In genomic region chr10:118141018-118141883, GRCm38 (mm10) we compare ENCODE assay signal across 7 mouse cellular contexts. TPM values are rescaled to one million over a fixed set of nuclear protein-coding genes. Genes with fewer than 3 reads are reported as not detected.
DNase-seq lines count a peak whose midpoint lies in the region; ATAC-seq lines count a peak whose summit lies in the region.

Gene Mdm1, plus strand, starts transcription at chr10:118141811.

- peak within 1 kb of the TSS; percentile 38 for H3K27ac ChIP-seq in embryonic facial prominence, embryonic 11.5 days (replicated peaks; ENCODE audit: low read depth, low read length)
- peak within 1 kb of the TSS; percentile 89 for H3K27ac ChIP-seq in limb, embryonic 10.5 days
- peak within 1 kb of the TSS; percentile 82 for H3K27ac ChIP-seq in midbrain, embryonic 13.5 days

- H3K27me3 ChIP-seq in embryonic facial prominence, embryonic 11.5 days (ENCODE audit: control insufficient read depth, insufficient read depth, low read length): no peaks in the 10 kb centered on the region
- no peaks in the 10 kb centered on the region for H3K27me3 ChIP-seq in limb, embryonic 10.5 days (ENCODE audit: low read depth, poor library complexity, severe bottlenecking)
- no peaks in the 10 kb centered on the region for H3K27me3 ChIP-seq in midbrain, embryonic 13.5 days

- H3K4me3 ChIP-seq in embryonic facial prominence, embryonic 11.5 days (ENCODE audit: low read depth, low read length): peak within 1 kb of the TSS; percentile 89
- H3K4me3 ChIP-seq in limb, embryonic 10.5 days: peak within 1 kb of the TSS; percentile 74
- peak within 1 kb of the TSS; percentile 90 for H3K4me3 ChIP-seq in midbrain, embryonic 13.5 days (replicated peaks)

- 6% methylated on average over 43 of the region's 47 CpGs for WGBS in embryonic facial prominence, embryonic 11.5 days
- 7% methylated on average over 47 of the region's 47 CpGs for WGBS in limb, embryonic 10.5 days
- 4% methylated on average over 47 of the region's 47 CpGs for WGBS in midbrain, embryonic 13.5 days

- DNase-seq in adrenal gland, postnatal 14 days: peak; percentile 99
- peak; percentile 98 for DNase-seq in embryonic facial prominence, embryonic 11.5 days (ENCODE audit: low spot score)
- DNase-seq in kidney, adult 11 months: peak; percentile 99
- peak; percentile 93 for DNase-seq in limb, embryonic 10.5 days (ENCODE audit: low spot score)
- peak; percentile 99 for DNase-seq in spleen, adult 12 weeks (ENCODE audit: low spot score)

- H3K36me3 ChIP-seq in embryonic facial prominence, embryonic 11.5 days (replicated peaks; ENCODE audit: control insufficient read depth, insufficient read depth, low read depth, low read length): no peaks in the 10 kb centered on the region
- peaks cover 29% of the 10 kb centered on the region for H3K36me3 ChIP-seq in limb, embryonic 10.5 days
- H3K36me3 ChIP-seq in midbrain, embryonic 13.5 days: peaks cover 12% of the 10 kb centered on the region

- peak within 1 kb of the TSS; percentile 77 for H3K4me2 ChIP-seq in embryonic facial prominence, embryonic 11.5 days (ENCODE audit: low read depth, low read length)
- peak within 1 kb of the TSS; percentile 70 for H3K4me2 ChIP-seq in midbrain, embryonic 13.5 days (replicated peaks)

- H3K9ac ChIP-seq in embryonic facial prominence, embryonic 11.5 days (replicated peaks; ENCODE audit: low read length): peak within 1 kb of the TSS; percentile 77
- peak within 1 kb of the TSS; percentile 79 for H3K9ac ChIP-seq in midbrain, embryonic 13.5 days (replicated peaks)

- H3K4me1 ChIP-seq in embryonic facial prominence, embryonic 11.5 days (ENCODE audit: control insufficient read depth, insufficient read depth, low read length): no peaks in the 10 kb centered on the region
- peaks cover 7% of the 10 kb centered on the region for H3K4me1 ChIP-seq in limb, embryonic 10.5 days
- peaks cover 26% of the 10 kb centered on the region for H3K4me1 ChIP-seq in midbrain, embryonic 13.5 days (replicated peaks)

- ATAC-seq in embryonic facial prominence, embryonic 11.5 days (replicated peaks; ENCODE audit: insufficient number of reproducible peaks, low FRiP score, low TSS enrichment, low read depth): peak; percentile 100
- ATAC-seq in granulocyte monocyte progenitor cell, adult 5-6 weeks (replicated peaks; ENCODE audit: poor library complexity, severe bottlenecking): peak; percentile 96
- ATAC-seq in midbrain, embryonic 13.5 days: peak; percentile 100

- no peaks in the 10 kb centered on the region for H3K9me3 ChIP-seq in embryonic facial prominence, embryonic 11.5 days (replicated peaks; ENCODE audit: control insufficient read depth, low read length)
- no peaks in the 10 kb centered on the region for H3K9me3 ChIP-seq in limb, embryonic 10.5 days (replicated peaks)
- no peaks in the 10 kb centered on the region for H3K9me3 ChIP-seq in midbrain, embryonic 13.5 days

RNA-seq across cellular contexts. Expression of gene Mdm1, which starts in this region (rescaled TPM):
- total RNA-seq in adrenal gland, postnatal 14 days (2021): 15.7 and 17.6 TPM in 2 replicates
- polyA plus RNA-seq in embryonic facial prominence, embryonic 11.5 days (2014; fragmentation: Nextera tagmentation; extraction: Ambion mirVana): 54.6 and 60.8 TPM in 2 replicates
- 11.8 and 13.8 TPM in 2 replicates for total RNA-seq in granulocyte monocyte progenitor cell, adult 5-6 weeks (2014; fragmentation: Nextera tagmentation)
- 33.8 and 47.5 TPM in 2 replicates for total RNA-seq in granulocyte monocyte progenitor cell, adult 5-6 weeks (2017)
- 44.4 and 57.3 TPM in 2 replicates for polyA plus RNA-seq in limb, embryonic 10.5 days (2016; fragmentation: Nextera tagmentation; extraction: Ambion mirVana)
- 41.2 and 46.1 TPM in 2 replicates for polyA plus RNA-seq in midbrain, embryonic 13.5 days (2015; fragmentation: Nextera tagmentation; extraction: Ambion mirVana)

Comparison
In these comparisons a context has a peak if more than half of its experiments do, and no peak if none do; other contexts are left out.
1. Peak in every context shown above with its lines: DNase-seq, ATAC-seq, H3K4me3 ChIP-seq and H3K27ac ChIP-seq.
2. H3K27ac ChIP-seq: peak in every context shown above with its lines; median percentile 89 in limb, embryonic 10.5 days; 82 in midbrain, embryonic 13.5 days; 38 in embryonic facial prominence, embryonic 11.5 days.